Mouse (Mus musculus): ENCODE results near the gene Mrpl4. TPM values are rescaled to one million over a fixed set of nuclear protein-coding genes. Genes with fewer than 3 reads are reported as not detected.
A peak's percentile ranks its signal among the peaks of the same experiment; 100 is the strongest.

The Mrpl4 gene
- total and polyA plus RNA-seq, 3 experiments = 42.1 to 103 (median 94.8) TPM

- TF ChIP-seq KAT2A (IDR thresholded peaks at IDR 0.05; ENCODE audit: insufficient replicate concordance, low read length) = no peak
- no peak for TF ChIP-seq MXI1 (IDR thresholded peaks at IDR 0.05; ENCODE audit: low read depth, low read length)
- TF ChIP-seq CTCF (conservative IDR thresholded peaks at IDR 0.05 in 1 of 2, IDR thresholded peaks at IDR 0.05 in 1 of 2; ENCODE audit: low read depth in 2 of 2, low read length in 2 of 2) = peak; percentile 36 to 84; a peak in 3 of 4 replicates
- TF ChIP-seq ZC3H11A (IDR thresholded peaks at IDR 0.05; ENCODE audit: low read depth, low read length) = peak; percentile 42
- TF ChIP-seq MAFK (IDR thresholded peaks at IDR 0.05; ENCODE audit: insufficient replicate concordance, low read length) = no peak
- no peak for TF ChIP-seq JUN (IDR thresholded peaks at IDR 0.05; ENCODE audit: insufficient read depth, low read depth, low read length)
- no peak for TF ChIP-seq MYC (IDR thresholded peaks at IDR 0.05; ENCODE audit: low read depth, low read length)
- peak; percentile 69 for TF ChIP-seq SMC3 (IDR thresholded peaks at IDR 0.05; ENCODE audit: low read depth, low read length)
- no peak for TF ChIP-seq PAX5 (IDR thresholded peaks at IDR 0.05; ENCODE audit: low read length)
- no peak for TF ChIP-seq USF1 (IDR thresholded peaks at IDR 0.05; ENCODE audit: low read depth, low read length)
- TF ChIP-seq USF2 (conservative IDR thresholded peaks at IDR 0.05; ENCODE audit: low read depth, low read length) = no peak
- TF ChIP-seq ELF1 (IDR thresholded peaks at IDR 0.05; ENCODE audit: low read depth, low read length) = no peak
- TF ChIP-seq BHLHE40 (IDR thresholded peaks at IDR 0.05; ENCODE audit: low read depth, low read length) = no peak
- no peak for TF ChIP-seq ZMIZ1 (IDR thresholded peaks at IDR 0.05; ENCODE audit: low read depth, low read length)
- peak; percentile 86 for TF ChIP-seq RAD21 (IDR thresholded peaks at IDR 0.05; ENCODE audit: low read depth, low read length)
- TF ChIP-seq TBP (conservative IDR thresholded peaks at IDR 0.05; ENCODE audit: low read depth, low read length) = no peak
- Histone ChIP-seq H3K36me3 (replicated peaks in 1 of 2; ENCODE audit: control insufficient read depth in 1 of 2, insufficient read depth in 1 of 2, low read length in 1 of 2) (peaks cover 12 to 15% of the 10 kb centered on the region in 2 experiments), H3K4me1 (ENCODE audit: control insufficient read depth in 1 of 2, insufficient read depth in 2 of 2) (peaks cover 2 to 33% of the 10 kb centered on the region in 2 experiments; a peak in 3 of 4 replicates), H3K27me3 (replicated peaks) (no peaks in the 10 kb centered on the region), H3K4me2 (ENCODE audit: insufficient read depth, low read depth, poor library complexity, severe bottlenecking) (no peak overlapping the region), H3K4me3 (replicated peaks in 1 of 3; ENCODE audit: low read depth in 2 of 3, low read length in 2 of 3, poor library complexity in 1 of 3) (no peak overlapping the region), H3K79me2 (replicated peaks; ENCODE audit: control insufficient read depth, extremely low read depth, insufficient read depth, poor library complexity, severe bottlenecking) (peaks cover 11% of the 10 kb centered on the region), H3K9ac (ENCODE audit: insufficient read depth, low read depth) (no peak overlapping the region), H3K9me3 (replicated peaks; ENCODE audit: low read length) (no peaks in the 10 kb centered on the region), H3K27ac (ENCODE audit: insufficient read depth, low read depth) (no peak overlapping the region)
- dilution Hi-C loops (cut with MboI; ENCODE audit: extremely low pct_ligation_motif_present, extremely low pct_unique_long_range_greater_than_20kb, low sequenced_read_pairs) = no loop called here
- in situ Hi-C loops (cut with MboI; ENCODE audit: low pct_ligation_motif_present, low pct_unique_long_range_greater_than_20kb, low sequenced_read_pairs) = loop anchor here (5.0 kb wide), 2 partner anchors 54 to 99 kb away; no protein-coding TSS in a partner anchor
- no peak for DNase-seq (ENCODE audit: extremely low read depth)
Measured at GRCm38 (mm10) chr9:21000811-21001210, 1.7 kb upstream of the Mrpl4 start.

- H3K9ac ChIP-seq (ENCODE audit: insufficient read depth, low read depth) = no peak overlapping the region
- H3K27ac ChIP-seq (ENCODE audit: insufficient read depth, low read depth) = no peak overlapping the region
- peaks cover 19 to 24% of the 10 kb centered on the region in 2 experiments for H3K36me3 ChIP-seq (replicated peaks in 1 of 2; ENCODE audit: control insufficient read depth in 1 of 2, insufficient read depth in 1 of 2, low read length in 1 of 2)
- dilution Hi-C loops (cut with MboI; ENCODE audit: extremely low pct_ligation_motif_present, extremely low pct_unique_long_range_greater_than_20kb, low sequenced_read_pairs) (no loop called here), in situ Hi-C loops (cut with MboI; ENCODE audit: low pct_ligation_motif_present, low pct_unique_long_range_greater_than_20kb, low sequenced_read_pairs) (loop anchor here (5.0 kb wide), 2 partner anchors 54 to 99 kb away; no protein-coding TSS in a partner anchor)
- H3K9me3 ChIP-seq (replicated peaks; ENCODE audit: low read length) = no peaks in the 10 kb centered on the region
- DNase-seq (ENCODE audit: extremely low read depth) = no peak
- no peak overlapping the region for H3K4me3 ChIP-seq (replicated peaks in 1 of 3; ENCODE audit: low read depth in 2 of 3, low read length in 2 of 3, poor library complexity in 1 of 3)
- peak overlapping the region; percentile 33; the same call in 1 of the 2 replicates for H3K4me2 ChIP-seq (ENCODE audit: insufficient read depth, low read depth, poor library complexity, severe bottlenecking)
- peaks cover 11% of the 10 kb centered on the region for H3K79me2 ChIP-seq (replicated peaks; ENCODE audit: control insufficient read depth, extremely low read depth, insufficient read depth, poor library complexity, severe bottlenecking)
- H3K4me1 ChIP-seq (ENCODE audit: control insufficient read depth in 1 of 2, insufficient read depth in 2 of 2) = peaks cover 2 to 29% of the 10 kb centered on the region in 2 experiments; a peak in 3 of 4 replicates
- no peaks in the 10 kb centered on the region for H3K27me3 ChIP-seq (replicated peaks)
- no peak for TF ChIP-seq ZKSCAN1 (IDR thresholded peaks at IDR 0.05; ENCODE audit: borderline replicate concordance, low read depth, low read length)
- no peak for TF ChIP-seq CTCF (conservative IDR thresholded peaks at IDR 0.05 in 1 of 2, IDR thresholded peaks at IDR 0.05 in 1 of 2; ENCODE audit: low read depth in 2 of 2, low read length in 2 of 2)
- TF ChIP-seq JUND (conservative IDR thresholded peaks at IDR 0.05; ENCODE audit: low read depth, low read length) = no peak
- no peak for TF ChIP-seq MAX (IDR thresholded peaks at IDR 0.05; ENCODE audit: low read length)
- no peak for TF ChIP-seq CHD2 (IDR thresholded peaks at IDR 0.05; ENCODE audit: low read length)
- TF ChIP-seq BHLHE40 (IDR thresholded peaks at IDR 0.05; ENCODE audit: low read depth, low read length) = no peak
- TF ChIP-seq UBTF (IDR thresholded peaks at IDR 0.05; ENCODE audit: low read depth, low read length) = no peak
- no peak for TF ChIP-seq SMC3 (IDR thresholded peaks at IDR 0.05; ENCODE audit: low read depth, low read length)
- TF ChIP-seq TCF12 (IDR thresholded peaks at IDR 0.05; ENCODE audit: low read depth, low read length) = no peak
- no peak for TF ChIP-seq E2F4 (IDR thresholded peaks at IDR 0.05; ENCODE audit: insufficient replicate concordance, low read depth, low read length)
- TF ChIP-seq MXI1 (IDR thresholded peaks at IDR 0.05; ENCODE audit: low read depth, low read length) = no peak
- TF ChIP-seq USF2 (conservative IDR thresholded peaks at IDR 0.05; ENCODE audit: low read depth, low read length) = no peak
- no peak for TF ChIP-seq NRF1 (IDR thresholded peaks at IDR 0.05; ENCODE audit: low read depth, low read length)
- no peak for TF ChIP-seq MAZ (IDR thresholded peaks at IDR 0.05; ENCODE audit: low read depth, low read length)
- TF ChIP-seq POLR2A (IDR thresholded peaks at IDR 0.05; ENCODE audit: low read depth, low read length) = no peak
- no peak for TF ChIP-seq RAD21 (IDR thresholded peaks at IDR 0.05; ENCODE audit: low read depth, low read length)
- no peak for TF ChIP-seq KAT2A (IDR thresholded peaks at IDR 0.05; ENCODE audit: insufficient replicate concordance, low read length)
- no peak for TF ChIP-seq ZNF384 (IDR thresholded peaks at IDR 0.05; ENCODE audit: low read depth, low read length)
Measured at GRCm38 (mm10) chr9:21001651-21002200, 812 bp upstream of the Mrpl4 start.
